Mouse (Mus musculus): ENCODE results near the gene Ednra. TPM values are rescaled to one million over a fixed set of nuclear protein-coding genes. Genes with fewer than 3 reads are reported as not detected.

Gene Ednra
- total and polyA plus RNA-seq, 2 experiments from 2014 or later = 4.6 to 7.7 TPM

GRCm38 (mm10) chr8:77742395-77742794 is 18.1 kb upstream of the Ednra start:
- Histone ChIP-seq H3K4me3 (ENCODE audit: low read length) (no peak overlapping the region), H3K36me3 (ENCODE audit: insufficient read depth, low read length) (no peaks in the 10 kb centered on the region), H3K9me3 (ENCODE audit: low read length) (no peaks in the 10 kb centered on the region), H3K9ac (replicated peaks; ENCODE audit: low read length) (no peak overlapping the region), H3K4me1 (ENCODE audit: insufficient read depth, low read length) (no peaks in the 10 kb centered on the region), H3K27me3 (ENCODE audit: insufficient read depth, low read length) (no peaks in the 10 kb centered on the region), H3K27ac (no peak overlapping the region), H3K4me2 (ENCODE audit: low read depth, low read length) (no peak overlapping the region)
- ATAC-seq = no peak
- DNase-seq (ENCODE audit: low spot score) = no peak
- TF ChIP-seq CTCF (IDR thresholded peaks at IDR 0.05; ENCODE audit: low read depth) = no peak
- WGBS = 60% methylated on average over 3 of the region's 3 CpGs

DNA sequence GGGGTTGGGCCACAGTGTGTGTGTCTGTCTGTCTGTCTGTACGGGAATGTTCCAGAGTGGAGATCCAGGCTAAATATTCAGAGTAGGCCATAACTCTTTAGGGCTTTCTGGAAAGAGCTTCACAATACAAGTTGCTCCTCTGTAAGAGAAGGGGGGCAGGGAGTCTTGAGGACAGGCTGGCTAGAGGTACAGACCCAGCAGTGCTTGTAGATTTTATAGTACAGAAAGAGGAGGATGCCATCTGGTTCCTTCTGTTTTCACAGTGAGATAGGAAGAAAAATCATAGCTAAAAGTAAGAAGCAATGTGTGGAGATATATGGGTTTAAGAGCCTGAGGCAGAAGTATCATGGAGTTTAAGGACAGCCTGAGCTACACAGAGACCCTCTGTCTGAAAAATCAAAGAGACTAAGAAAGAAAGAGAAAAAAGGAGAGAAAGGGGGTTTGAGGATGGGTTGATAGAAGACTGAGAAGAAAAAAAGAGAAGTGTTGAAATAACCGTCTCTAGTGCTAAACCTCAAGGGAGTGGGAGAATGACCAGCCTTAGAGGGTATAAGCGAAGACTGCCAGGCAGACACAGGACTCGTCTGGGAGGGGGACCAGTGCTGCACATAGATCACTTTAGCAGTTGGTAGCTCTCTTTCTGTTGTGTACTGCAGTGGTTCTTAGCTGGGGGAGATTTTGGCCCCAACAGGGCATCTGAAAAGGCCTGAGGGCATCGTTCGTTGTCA is 16.9 kb upstream of the Ednra start:
- Histone ChIP-seq H3K9me3 (ENCODE audit: low read length) (no peaks in the 10 kb centered on the region), H3K27me3 (ENCODE audit: insufficient read depth, low read length) (no peaks in the 10 kb centered on the region), H3K4me1 (ENCODE audit: insufficient read depth, low read length) (no peaks in the 10 kb centered on the region), H3K4me2 (ENCODE audit: low read depth, low read length) (no peak overlapping the region), H3K9ac (replicated peaks; ENCODE audit: low read length) (no peak overlapping the region), H3K4me3 (ENCODE audit: low read length) (no peak overlapping the region), H3K36me3 (ENCODE audit: insufficient read depth, low read length) (no peaks in the 10 kb centered on the region), H3K27ac (no peak overlapping the region)
- no peak for ATAC-seq
- no peak for DNase-seq (ENCODE audit: low spot score)
- no peak for TF ChIP-seq CTCF (IDR thresholded peaks at IDR 0.05; ENCODE audit: low read depth)
- WGBS = 85% methylated on average over 6 of the region's 6 CpGs

GRCm38 (mm10) chr8:77738419-77738818 is 14.2 kb upstream of the Ednra start:
- no peak for ATAC-seq
- Histone ChIP-seq H3K9ac (replicated peaks; ENCODE audit: low read length) (no peak overlapping the region), H3K27ac (no peak overlapping the region), H3K4me3 (ENCODE audit: low read length) (no peak overlapping the region), H3K36me3 (ENCODE audit: insufficient read depth, low read length) (no peaks in the 10 kb centered on the region), H3K9me3 (ENCODE audit: low read length) (no peaks in the 10 kb centered on the region), H3K4me1 (ENCODE audit: insufficient read depth, low read length) (no peaks in the 10 kb centered on the region), H3K4me2 (ENCODE audit: low read depth, low read length) (no peak overlapping the region), H3K27me3 (ENCODE audit: insufficient read depth, low read length) (no peaks in the 10 kb centered on the region)
- TF ChIP-seq CTCF (IDR thresholded peaks at IDR 0.05; ENCODE audit: low read depth) = no peak
- 96% methylated on average over 6 of the region's 6 CpGs for WGBS
- no peak for DNase-seq (ENCODE audit: low spot score)

DNA sequence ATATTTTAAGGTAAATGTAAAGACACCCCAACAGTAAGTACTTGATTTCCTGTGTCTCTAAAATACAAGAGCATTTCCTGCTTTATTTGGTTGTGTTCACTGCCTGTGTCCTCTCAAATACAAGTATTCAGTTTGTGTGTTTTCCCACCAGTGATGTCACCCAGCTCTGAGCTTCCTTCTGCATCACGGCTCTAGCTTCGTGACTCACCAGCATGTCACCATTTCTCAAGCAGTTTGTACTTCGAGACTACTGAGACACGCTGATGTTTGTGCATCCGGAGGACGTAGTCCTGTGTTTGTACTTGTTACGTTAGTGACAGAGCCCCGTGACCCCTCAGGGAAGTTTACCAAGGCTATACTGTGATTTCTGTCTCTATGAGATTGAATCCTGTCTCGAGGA is 13.1 kb upstream of the Ednra start:
- H3K9ac ChIP-seq (replicated peaks; ENCODE audit: low read length) = no peak overlapping the region
- H3K27me3 ChIP-seq (ENCODE audit: insufficient read depth, low read length) = no peaks in the 10 kb centered on the region
- ATAC-seq (no peak), DNase-seq (ENCODE audit: low spot score) (no peak)
- no peak overlapping the region for H3K4me3 ChIP-seq (ENCODE audit: low read length)
- no peaks in the 10 kb centered on the region for H3K4me1 ChIP-seq (ENCODE audit: insufficient read depth, low read length)
- H3K27ac ChIP-seq = no peak overlapping the region
- peaks cover 5% of the 10 kb centered on the region; the same call in 1 of the 2 replicates for H3K9me3 ChIP-seq (ENCODE audit: low read length)
- 87% methylated on average over 9 of the region's 9 CpGs for WGBS
- no peak for TF ChIP-seq CTCF (IDR thresholded peaks at IDR 0.05; ENCODE audit: low read depth)
- H3K4me2 ChIP-seq (ENCODE audit: low read depth, low read length) = no peak overlapping the region
- H3K36me3 ChIP-seq (ENCODE audit: insufficient read depth, low read length) = no peaks in the 10 kb centered on the region

DNA sequence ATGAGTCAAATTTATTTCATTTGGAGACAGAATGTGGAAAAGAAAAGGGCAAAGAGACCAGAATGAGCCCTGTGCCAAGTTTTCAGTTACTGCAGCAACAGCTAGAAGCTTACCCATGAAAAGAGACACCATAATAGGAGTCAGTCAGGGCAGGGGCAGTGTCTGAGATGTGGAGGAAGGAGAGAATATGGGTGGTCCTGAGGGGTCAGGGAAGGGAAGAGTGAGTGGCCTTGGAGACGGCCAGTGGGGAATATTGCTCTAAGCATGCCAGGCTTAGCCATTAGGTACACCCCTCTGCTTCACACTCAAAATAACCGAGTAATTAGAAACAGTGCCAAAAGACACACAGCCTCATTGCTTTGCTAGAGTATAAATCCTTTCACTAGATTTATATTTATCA is 9.5 kb upstream of the Ednra start:
- no peak for DNase-seq (ENCODE audit: low spot score)
- no peak for ATAC-seq
- Histone ChIP-seq H3K9ac (replicated peaks; ENCODE audit: low read length) (no peak overlapping the region), H3K4me1 (ENCODE audit: insufficient read depth, low read length) (no peaks in the 10 kb centered on the region), H3K9me3 (ENCODE audit: low read length) (peaks cover 5% of the 10 kb centered on the region; the same call in 1 of the 2 replicates), H3K36me3 (ENCODE audit: insufficient read depth, low read length) (no peaks in the 10 kb centered on the region), H3K4me2 (ENCODE audit: low read depth, low read length) (no peak overlapping the region), H3K27me3 (ENCODE audit: insufficient read depth, low read length) (no peaks in the 10 kb centered on the region), H3K27ac (no peak overlapping the region), H3K4me3 (ENCODE audit: low read length) (no peak overlapping the region)
- TF ChIP-seq CTCF (IDR thresholded peaks at IDR 0.05; ENCODE audit: low read depth) = no peak
- WGBS = 48% methylated on average over 2 of the region's 2 CpGs

GRCm38 (mm10) chr8:77732964-77733363 is 8.7 kb upstream of the Ednra start:
- DNase-seq (ENCODE audit: low spot score) (no peak), ATAC-seq (no peak)
- no peak overlapping the region for H3K9ac ChIP-seq (replicated peaks; ENCODE audit: low read length)
- TF ChIP-seq CTCF (IDR thresholded peaks at IDR 0.05; ENCODE audit: low read depth) = no peak
- peaks cover 5% of the 10 kb centered on the region; the same call in 1 of the 2 replicates for H3K9me3 ChIP-seq (ENCODE audit: low read length)
- no peak overlapping the region for H3K4me2 ChIP-seq (ENCODE audit: low read depth, low read length)
- WGBS = 84% methylated on average over 3 of the region's 3 CpGs
- H3K4me1 ChIP-seq (ENCODE audit: insufficient read depth, low read length) = no peaks in the 10 kb centered on the region
- no peaks in the 10 kb centered on the region for H3K36me3 ChIP-seq (ENCODE audit: insufficient read depth, low read length)
- no peaks in the 10 kb centered on the region for H3K27me3 ChIP-seq (ENCODE audit: insufficient read depth, low read length)
- no peak overlapping the region for H3K27ac ChIP-seq
- H3K4me3 ChIP-seq (ENCODE audit: low read length) = no peak overlapping the region

DNA sequence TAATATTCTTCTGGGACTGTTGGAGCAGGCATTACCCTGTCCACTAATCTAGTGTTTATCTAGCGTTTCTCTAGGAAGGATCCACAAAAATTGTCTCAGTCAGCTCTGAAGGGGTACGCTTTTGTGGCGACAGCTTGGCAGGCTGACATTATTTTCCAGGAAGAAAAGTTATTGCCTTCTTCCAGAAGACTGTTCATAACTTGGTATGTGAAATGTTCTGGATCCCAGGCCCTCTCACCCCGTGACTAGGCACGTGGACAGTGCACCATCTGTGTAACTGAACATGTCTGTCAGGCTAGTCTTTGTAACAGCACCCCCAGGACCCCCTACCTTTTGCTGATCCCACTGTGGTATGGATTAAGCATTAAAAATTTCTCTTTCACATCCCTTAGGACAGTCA is 1.1 kb upstream of the Ednra start:
- Histone ChIP-seq H3K4me1 (ENCODE audit: insufficient read depth, low read length) (no peaks in the 10 kb centered on the region), H3K4me3 (ENCODE audit: low read length) (no peak overlapping the region), H3K27me3 (ENCODE audit: insufficient read depth, low read length) (no peaks in the 10 kb centered on the region), H3K36me3 (ENCODE audit: insufficient read depth, low read length) (no peaks in the 10 kb centered on the region), H3K27ac (no peak overlapping the region), H3K4me2 (ENCODE audit: low read depth, low read length) (no peak overlapping the region), H3K9ac (replicated peaks; ENCODE audit: low read length) (no peak overlapping the region), H3K9me3 (ENCODE audit: low read length) (no peaks in the 10 kb centered on the region)
- ATAC-seq (no peak), DNase-seq (ENCODE audit: low spot score) (no peak)
- WGBS = 73% methylated on average over 5 of the region's 5 CpGs
- TF ChIP-seq CTCF (IDR thresholded peaks at IDR 0.05; ENCODE audit: low read depth) = no peak
